Mouse (Mus musculus) left cerebral cortex, adult 8-10 months (tissue): ENCODE measurements around the gene Olfr551. TPM values are rescaled to one million over a fixed set of nuclear protein-coding genes. Genes with fewer than 3 reads are reported as not detected.

Experiments
- total RNA-seq, 4 experiments: library from RNA; stranded (reverse); gene quantifications; 2 replicates each; pipeline ENCODE4 v1.2.4; 2022

Olfr551 gene
- total RNA-seq, 4 experiments from 2014 or later: not detected

Other genes with a start within 250 kb of the Olfr551 start
- 10 to 100 TPM; 12.1 to 14.6 (median 13.2) TPM for gene Rrm1, start 150.2 kb downstream of the Olfr551 start, total RNA-seq
- gene Olfr543, start 110.2 kb downstream of the Olfr551 start, total RNA-seq: not detected
- gene Olfr544, start 103.6 kb downstream of the Olfr551 start, total RNA-seq: not detected
- gene Olfr545, start 92.3 kb downstream of the Olfr551 start, total RNA-seq: not detected
- not detected for gene Olfr547, start 57.1 kb downstream of the Olfr551 start, total RNA-seq
- not detected for gene Olfr548-ps1, start 51.0 kb downstream of the Olfr551 start, total RNA-seq
- gene Olfr549, start 42.0 kb downstream of the Olfr551 start, total RNA-seq: not detected
- 1 to 10 TPM; 2.6 to 6.4 (median 4.6) TPM for gene Trim21, start 26.4 kb downstream of the Olfr551 start, total RNA-seq
- under 1 TPM in 3 of 4 experiments, not detected in 1; 0.23 to 0.37 (median 0.37) TPM for gene Olfr550, start 20.4 kb downstream of the Olfr551 start, total RNA-seq
- under 1 TPM in 2 of 4 experiments, not detected in 2; 0.09 to 0.11 TPM for gene Olfr552, start 5.9 kb upstream of the Olfr551 start, total RNA-seq
- not detected for gene Olfr553, start 26.3 kb upstream of the Olfr551 start, total RNA-seq
- gene Olfr554, start 46.5 kb upstream of the Olfr551 start, total RNA-seq: not detected
- gene Olfr555, start 66.9 kb upstream of the Olfr551 start, total RNA-seq: not detected
- gene Olfr556, start 73.0 kb upstream of the Olfr551 start, total RNA-seq: not detected
- 1 to 10 TPM; 5.2 to 6.4 (median 5.6) TPM for gene Trim68, start 95.4 kb upstream of the Olfr551 start, total RNA-seq
- gene Olfr557, start 104.0 kb upstream of the Olfr551 start, total RNA-seq: not detected
- under 1 TPM in 3 of 4 experiments, not detected in 1; 0.11 to 0.34 (median 0.33) TPM for gene Olfr558, start 110.3 kb upstream of the Olfr551 start, total RNA-seq
- not detected for gene Olfr33, start 127.2 kb upstream of the Olfr551 start, total RNA-seq
- gene Olfr559, start 135.6 kb upstream of the Olfr551 start, total RNA-seq: not detected
- under 1 TPM in 3 of 4 experiments, not detected in 1; 0.19 to 0.33 (median 0.30) TPM for gene Olfr560, start 167.5 kb upstream of the Olfr551 start, total RNA-seq
- gene Olfr78, start 167.6 kb upstream of the Olfr551 start, total RNA-seq: under 1 TPM; 0.39 to 0.51 (median 0.48) TPM
- not detected for gene Olfr561, start 179.3 kb upstream of the Olfr551 start, total RNA-seq
- not detected for gene Olfr564, start 211.6 kb upstream of the Olfr551 start, total RNA-seq